Mouse (Mus musculus) bone marrow, adult 2 months (tissue): ENCODE measurements at regions not wholly inside any gene's neighbourhood (a gene's known extent, or its start where the extent isn't known, plus 50 kb on each side); places are given as distances from the start of the nearest gene placed in this dataset.
"Not testable (repeated sequence)": the region's sequence is repeated elsewhere in the genome, so short reads cannot be mapped to it uniquely, and the experiment has no call there.

Source experiments
- H3K27ac ChIP-seq: fragments of 200-500 bp; 2 replicates; pipeline ENCODE4 v1.5.1; 2012; ENCODE audit warnings: low read depth, mild to moderate bottlenecking, control low read depth, inconsistent platforms, low read length; ENCODE audit not compliant: control insufficient read depth, poor library complexity, insufficient read depth
- H3K4me1 ChIP-seq: fragments of 200-500 bp; 2 replicates; pipeline ENCODE4 v1.6.1; 2011; ENCODE audit warnings: low read length; ENCODE audit not compliant: control insufficient read depth, insufficient read depth
- H3K4me3 ChIP-seq: fragments of 200-500 bp; replicated peaks from 2 replicates; pipeline ENCODE3; 2011; ENCODE audit warnings: mild to moderate bottlenecking, low read depth, low read length, control low read depth; ENCODE audit not compliant: control insufficient read depth
- CTCF ChIP-seq: fragments of 200-500 bp; IDR thresholded peaks from 2 replicates; pipeline ENCODE4 v1.5.1; 2011; ENCODE audit warnings: low read length, control low read depth; ENCODE audit not compliant: control insufficient read depth, insufficient read depth
- POLR2A ChIP-seq: fragments of 200-500 bp; IDR thresholded peaks from 2 replicates; pipeline ENCODE4 v1.6.1; 2011; ENCODE audit warnings: low read depth, mild to moderate bottlenecking, control low read depth, low read length, borderline replicate concordance; ENCODE audit not compliant: control insufficient read depth
- WGBS: fragments of 180-500 bp; shearing (Covaris S2); methylation state at CpG from one replicate; pipeline ENCODE4 v1.1.7; 2018; 5-methylcytosine and 5-hydroxymethylcytosine counted together

DNA sequence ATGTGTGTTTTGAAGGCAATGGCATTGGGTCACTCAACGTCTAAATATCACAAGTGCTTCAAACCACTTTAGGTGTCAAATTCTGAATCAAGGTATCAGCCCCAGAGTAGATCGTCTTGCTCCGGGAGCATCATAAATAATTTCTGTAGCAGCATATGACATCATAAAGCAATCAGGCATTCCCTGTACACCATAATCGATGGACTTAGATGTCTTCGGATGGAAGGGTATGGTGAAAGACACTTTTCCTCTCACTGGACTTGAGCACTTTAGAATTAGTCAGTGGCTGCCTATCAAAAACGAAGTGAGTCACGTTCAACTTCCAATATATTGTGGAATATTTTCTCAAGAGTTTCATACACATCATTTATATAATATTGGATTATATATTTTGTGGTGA, 77.9 kb downstream of the Gm5426 start:
- H3K4me1 ChIP-seq, result no peaks in the 10 kb centered on the region; the same call in 1 of the 2 replicates
- 65% methylated on average over 7 of the region's 7 CpGs for WGBS
- no peak overlapping the region for H3K27ac ChIP-seq
- H3K4me3 ChIP-seq, result no peak overlapping the region
- TF ChIP-seq POLR2A (no peak), CTCF (no peak)

DNA sequence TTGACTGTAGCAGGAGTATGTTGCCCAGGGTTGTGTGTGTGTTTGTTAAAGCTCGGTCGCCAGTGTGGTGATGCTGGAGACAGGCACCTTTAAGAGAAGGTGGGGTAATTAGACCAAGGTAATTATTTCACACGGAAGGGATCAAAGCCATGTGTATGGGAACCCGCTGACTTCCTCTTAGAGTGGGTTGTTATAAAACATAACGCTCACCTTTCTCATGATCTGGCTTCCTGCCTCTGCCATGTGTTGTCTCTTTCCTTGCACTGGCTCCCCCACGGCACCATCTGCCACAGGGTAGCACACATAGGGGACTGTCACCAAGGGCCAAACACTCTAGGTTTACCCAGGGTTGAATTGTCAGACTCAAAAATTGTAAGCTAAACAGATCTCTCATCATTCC, 78.5 kb downstream of the Gm5426 start:
- TF ChIP-seq CTCF (no peak), POLR2A (no peak)
- 38% methylated on average over 6 of the region's 6 CpGs for WGBS
- no peak overlapping the region for H3K27ac ChIP-seq

DNA sequence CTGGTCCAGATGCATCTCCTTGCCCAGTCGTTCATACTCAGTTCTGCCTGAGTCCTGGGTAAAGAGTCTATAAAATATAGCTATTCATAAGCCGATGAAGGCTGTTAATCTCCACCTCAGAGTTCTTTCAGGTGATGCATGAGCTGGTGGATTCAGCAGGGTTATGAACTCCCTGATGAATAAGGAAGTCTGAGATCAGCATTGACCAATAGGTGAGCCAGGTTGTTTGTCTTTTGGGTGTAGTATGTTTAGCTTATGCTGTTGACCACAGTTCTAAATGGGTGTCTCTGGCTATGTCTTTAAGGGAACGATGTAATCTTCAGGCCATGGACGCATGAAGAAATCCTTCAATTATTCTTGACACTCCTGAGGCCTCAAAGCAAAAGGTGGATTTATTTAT, 84.3 kb downstream of the Gm5426 start:
- no peak for TF ChIP-seq CTCF
- TF ChIP-seq POLR2A, result no peak
- WGBS, result 86% methylated on average over 4 of the region's 4 CpGs
- H3K4me3 ChIP-seq, result no peak overlapping the region
- no peaks in the 10 kb centered on the region for H3K4me1 ChIP-seq
- H3K27ac ChIP-seq, result no peak overlapping the region

More for the DNA sequence above, 78.5 kb downstream of the Gm5426 start:
- H3K4me3 ChIP-seq, result no peak overlapping the region
- H3K4me1 ChIP-seq, result no peaks in the 10 kb centered on the region; the same call in 1 of the 2 replicates

DNA sequence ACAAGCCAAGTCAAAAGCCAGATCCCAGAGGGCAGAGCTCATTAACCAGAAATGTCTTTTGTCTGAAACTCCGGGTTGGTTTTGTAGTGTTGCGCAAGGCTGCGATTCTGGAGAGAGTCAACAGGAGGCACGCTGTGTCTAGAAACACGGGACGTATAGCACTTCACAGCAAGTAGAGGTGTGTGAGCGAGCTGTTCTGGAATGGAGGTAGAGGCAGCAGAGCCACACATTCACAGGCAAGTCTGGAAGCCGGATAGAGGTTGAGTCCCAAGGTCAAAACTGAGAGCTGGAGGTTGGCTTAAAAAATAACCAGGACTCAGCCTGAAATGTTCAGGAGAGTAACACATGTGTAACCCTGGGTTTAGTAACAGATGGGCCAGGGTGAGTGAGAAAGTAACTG, 94.0 kb downstream of the Gm5426 start:
- Histone ChIP-seq H3K27ac (no peak overlapping the region), H3K4me3 (no peak overlapping the region), H3K4me1 (no peaks in the 10 kb centered on the region; the same call in 1 of the 2 replicates)
- 67% methylated on average over 8 of the region's 8 CpGs for WGBS
- TF ChIP-seq CTCF, result peak; percentile 43
- no peak for TF ChIP-seq POLR2A

DNA sequence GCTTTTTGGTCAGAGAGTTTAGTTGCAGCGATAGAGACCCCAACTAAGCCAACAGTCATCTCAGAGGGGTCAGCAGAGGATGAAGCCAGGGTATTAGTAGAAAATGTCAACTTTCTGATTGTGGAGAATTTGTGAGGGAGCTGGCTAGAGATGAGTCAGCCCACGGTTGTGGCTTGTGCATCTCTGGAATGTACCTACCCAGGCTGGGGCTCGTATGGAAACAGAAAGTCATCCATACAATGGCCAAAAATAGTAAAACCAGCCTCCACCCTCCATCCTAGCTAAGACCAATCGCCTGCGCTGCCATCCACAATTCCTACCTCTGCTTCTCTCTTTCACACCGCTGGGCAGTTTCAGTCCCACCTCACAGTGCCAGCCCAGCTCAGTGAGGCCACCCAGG, 94.9 kb downstream of the Gm5426 start:
- Histone ChIP-seq H3K4me1 (no peaks in the 10 kb centered on the region; the same call in 1 of the 2 replicates), H3K4me3 (no peak overlapping the region), H3K27ac (no peak overlapping the region)
- no peak for TF ChIP-seq POLR2A
- no peak for TF ChIP-seq CTCF
- WGBS, result 78% methylated on average over 6 of the region's 6 CpGs

DNA sequence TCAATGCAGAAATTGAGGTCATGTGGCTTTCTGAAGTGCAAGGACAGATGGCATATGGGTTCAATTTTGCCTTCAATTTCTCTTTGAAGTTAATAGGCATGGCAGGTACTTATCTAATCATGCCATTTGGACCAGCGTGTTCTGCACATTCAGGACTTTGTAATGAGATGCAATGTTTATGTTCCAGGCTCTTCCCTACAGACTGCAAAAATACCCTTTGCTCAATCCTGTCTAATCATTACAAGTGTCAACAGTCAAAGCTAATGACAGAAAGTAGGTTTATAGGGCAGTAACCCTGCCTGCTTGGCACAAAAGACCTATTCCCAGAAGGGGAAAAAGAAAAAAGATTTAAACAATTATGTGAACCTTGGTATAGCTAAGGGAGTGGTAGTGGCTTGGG, 96.5 kb downstream of the Gm5426 start:
- Histone ChIP-seq H3K4me1 (no peaks in the 10 kb centered on the region; the same call in 1 of the 2 replicates), H3K27ac (no peak overlapping the region), H3K4me3 (no peak overlapping the region)
- TF ChIP-seq POLR2A, result no peak
- TF ChIP-seq CTCF, result no peak
- 68% methylated on average over 1 of the region's 1 CpGs for WGBS

DNA sequence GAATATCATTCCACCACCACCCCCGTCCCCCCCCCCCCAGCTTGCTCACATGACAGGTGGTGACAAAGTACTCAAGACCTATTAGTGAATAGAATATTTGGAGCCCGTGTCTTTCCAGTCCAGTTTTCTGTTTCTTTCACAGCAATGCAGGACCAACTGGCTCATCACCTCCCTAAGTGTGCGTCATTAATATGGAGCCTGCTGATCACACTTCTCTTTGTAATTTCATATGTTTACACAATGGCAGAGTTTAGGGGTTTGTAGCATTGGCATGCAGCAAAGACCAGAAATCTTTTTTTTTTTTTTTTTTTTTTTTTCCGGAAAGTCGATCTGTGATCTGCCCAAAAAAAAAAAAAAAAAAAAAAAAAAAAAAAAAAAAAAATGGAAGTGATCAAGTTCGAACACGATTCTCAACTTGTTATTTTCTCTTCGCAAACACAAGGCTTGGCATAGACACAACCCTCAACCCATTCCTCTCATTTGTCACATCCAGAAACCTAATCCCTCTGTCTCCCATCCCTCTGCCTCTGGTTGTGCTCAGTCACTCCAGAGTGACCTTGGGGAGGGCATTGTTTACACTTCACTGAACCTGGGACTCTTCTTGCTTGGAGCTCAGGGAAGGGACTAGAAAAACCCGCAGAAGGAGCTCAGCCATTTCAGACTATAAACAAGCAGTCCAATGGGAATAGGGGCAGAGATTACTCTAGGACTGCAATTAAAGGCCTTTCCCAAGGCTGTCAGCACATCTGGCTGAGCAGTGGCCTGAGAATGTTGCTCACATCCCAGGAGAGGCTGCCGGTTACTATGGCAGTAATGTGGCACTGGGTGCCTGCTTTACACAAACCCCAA, 98.4 kb downstream of the Gm5426 start:
- WGBS, result 74% methylated on average over 10 of the region's 10 CpGs

DNA sequence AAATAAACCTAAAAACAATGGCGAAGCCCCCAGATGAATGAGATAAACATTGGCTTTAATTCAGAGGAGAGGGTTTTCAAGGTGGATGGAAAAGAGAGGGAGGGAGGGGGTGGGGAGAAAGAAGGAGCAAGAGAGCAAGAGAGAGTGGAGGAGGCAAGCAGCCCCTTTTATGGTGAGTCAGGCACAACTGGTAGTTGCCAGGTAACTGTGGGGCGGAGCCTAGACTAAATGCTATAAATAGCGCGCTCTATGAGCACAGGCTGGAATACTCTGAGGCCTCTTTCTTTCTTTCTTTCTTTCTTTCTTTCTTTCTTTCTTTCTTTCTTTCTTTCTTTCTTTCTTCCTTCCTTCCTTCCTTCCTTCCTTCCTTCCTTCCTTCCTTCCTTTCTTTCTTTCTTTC, 99.6 kb downstream of the Gm5426 start:
- H3K27ac ChIP-seq, H3K4me1 ChIP-seq, H3K4me3 ChIP-seq: not testable (repeated sequence)
- 93% methylated on average over 4 of the region's 4 CpGs for WGBS

More for the DNA sequence above, 98.4 kb downstream of the Gm5426 start:
- no peak overlapping the region for H3K27ac ChIP-seq
- no peak overlapping the region for H3K4me3 ChIP-seq
- TF ChIP-seq CTCF, result no peak
- TF ChIP-seq POLR2A, result no peak
- H3K4me1 ChIP-seq, result no peaks in the 10 kb centered on the region; the same call in 1 of the 2 replicates
